Mouse (Mus musculus) heart, postnatal 0 days (tissue): ENCODE measurements around the gene Anln.
"Not testable (repeated sequence)": the region's sequence is repeated elsewhere in the genome, so short reads cannot be mapped to it uniquely, and the experiment has no call there.

Experiments
- CTCF ChIP-seq: IDR thresholded peaks from 2 replicates; pipeline ENCODE4 v1.5.1; 2016; ENCODE audit warnings: antibody characterized with exemption, control low read depth, low read depth
- EP300 ChIP-seq: IDR thresholded peaks from 2 replicates; pipeline ENCODE4 v1.6.1; 2016; ENCODE audit warnings: antibody characterized with exemption, low read depth

DNA sequence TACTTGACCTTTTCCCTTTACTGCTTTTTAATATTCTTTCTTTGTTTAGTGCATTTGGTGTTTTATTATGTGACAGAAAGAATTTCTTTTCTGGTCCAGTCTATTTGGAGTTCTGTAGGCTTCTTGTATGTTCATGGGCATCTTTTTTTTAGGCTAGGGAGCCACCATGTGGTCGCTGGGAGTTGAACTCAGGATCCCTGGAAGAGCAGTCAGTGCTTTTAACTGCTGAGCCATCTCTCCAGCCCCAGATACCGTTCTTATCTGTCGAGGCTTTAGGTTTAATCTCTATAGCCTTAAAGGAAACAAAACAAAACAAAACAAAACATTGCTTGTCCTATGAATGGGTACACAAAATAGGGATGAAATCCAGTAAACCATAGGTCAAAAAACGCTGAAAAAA lies 19.4 kb upstream of the Anln start:
- peak; percentile 31 for TF ChIP-seq CTCF
- TF ChIP-seq EP300, result not testable (repeated sequence)
